Mouse (Mus musculus) 3T3-L1 (cell line): ENCODE results near the gene Frk.
"Not testable (repeated sequence)": the region's sequence is repeated elsewhere in the genome, so short reads cannot be mapped to it uniquely, and the experiment has no call there.

Experiments
- DNase-seq: peaks from one replicate; pipeline ENCODE4 v3.0.0-alpha.2; 2015; ENCODE audit warnings: low read depth, low spot score

The Frk gene

DNA sequence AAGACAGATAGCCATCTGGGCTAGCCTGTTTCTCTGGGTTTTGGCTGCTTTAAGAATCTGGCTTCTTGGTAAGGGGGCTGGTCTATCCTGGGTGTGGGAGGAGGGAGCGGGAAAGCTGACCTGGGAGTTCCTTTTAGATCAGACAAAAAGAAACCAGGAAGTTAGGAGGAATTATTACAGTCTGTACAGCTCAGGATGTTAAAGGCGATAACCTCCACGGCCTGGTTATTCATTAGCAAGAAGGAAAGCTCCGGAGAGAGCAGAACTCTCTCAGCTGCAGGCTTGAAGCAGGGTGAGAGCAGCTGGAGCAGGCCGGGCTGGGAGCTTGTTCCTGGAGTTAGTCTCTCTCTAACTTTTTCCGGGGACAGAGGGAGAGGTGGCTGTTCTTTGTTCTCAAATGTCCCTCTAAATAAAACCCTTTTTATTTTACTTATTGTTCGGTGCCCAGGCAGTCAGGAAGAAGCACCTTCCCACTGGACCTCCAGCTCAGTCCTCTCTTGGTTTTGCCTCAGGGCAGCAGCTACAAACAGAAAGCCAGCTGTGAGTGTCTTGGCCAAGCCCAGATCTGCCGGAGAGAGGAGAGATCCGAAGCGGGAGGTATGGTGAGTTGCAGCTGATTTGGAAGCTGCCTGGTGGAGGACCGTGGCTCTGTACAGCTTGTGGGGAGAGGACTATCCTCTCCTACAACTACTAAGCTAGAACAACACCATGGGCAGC, at the start of gene Frk:
Gene Frk (plus strand): TSS at position 103 of the 717 bp plus-strand sequence.
- peak; percentile 83 for DNase-seq

DNA sequence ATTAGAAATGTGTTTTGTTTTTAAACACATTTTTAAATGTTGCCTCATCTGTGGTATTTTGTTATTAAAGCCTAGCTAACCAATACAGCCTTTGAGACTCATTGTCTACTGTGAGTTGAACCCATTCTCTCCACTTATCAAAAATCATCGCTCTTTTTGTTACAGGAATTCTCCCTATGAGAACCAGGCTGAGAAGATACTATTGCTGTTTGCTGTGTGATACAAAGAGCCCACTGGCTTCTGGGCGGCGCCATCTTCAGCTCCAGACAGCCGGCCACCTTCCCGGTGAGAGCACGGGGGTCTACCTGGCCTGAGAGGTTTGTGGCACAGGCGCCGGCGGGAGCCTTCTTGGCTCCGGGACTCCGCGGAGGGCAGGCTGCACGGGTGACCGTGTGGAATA, 49.0 kb upstream of the Frk start:
- DNase-seq, result not testable (repeated sequence)

GRCm38 (mm10) chr10:34449469-34449868, 33.7 kb upstream of the Frk start:
- no peak for DNase-seq

DNA sequence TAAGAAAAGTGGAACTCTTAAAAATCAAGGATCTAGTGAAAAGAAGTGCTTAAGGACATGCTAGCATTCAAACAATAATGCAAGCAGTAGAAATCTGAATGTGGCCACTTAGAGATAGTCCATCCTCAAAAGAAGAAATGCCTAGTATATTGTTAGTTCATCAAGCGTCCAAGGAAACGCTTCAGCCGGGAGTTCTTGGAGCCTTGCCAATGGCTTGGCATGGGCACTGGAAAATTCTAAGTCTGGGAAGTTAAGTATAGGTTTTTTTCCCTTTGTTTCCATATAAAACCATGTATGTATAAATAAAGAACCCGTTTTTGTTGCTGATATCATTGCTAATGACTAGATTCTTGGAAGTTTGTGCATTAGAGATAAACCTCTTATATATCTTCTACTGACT, 21.7 kb upstream of the Frk start:
- DNase-seq, result no peak

GRCm38 (mm10) chr10:34464321-34464720, 18.9 kb upstream of the Frk start:
- DNase-seq, result peak; percentile 79

DNA sequence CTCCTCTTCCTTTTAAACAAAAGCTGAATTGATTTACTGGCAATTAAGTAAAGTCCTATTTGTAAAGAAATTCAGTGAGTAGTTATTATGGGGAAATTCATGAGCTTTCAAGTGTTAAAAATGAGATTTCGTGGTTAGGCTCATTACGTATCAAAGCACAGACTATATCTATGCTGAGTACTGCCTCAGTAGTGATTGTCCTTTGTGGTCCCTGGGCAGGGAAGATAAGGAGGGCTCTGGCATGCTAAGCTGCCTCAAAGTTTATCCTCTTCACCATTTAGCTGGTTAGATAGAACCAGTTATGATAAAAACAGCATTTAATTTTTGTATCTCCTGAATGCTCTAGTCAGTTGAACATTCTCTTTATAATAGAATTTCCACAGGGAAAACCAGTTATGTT, 14.2 kb upstream of the Frk start:
- no peak for DNase-seq

GRCm38 (mm10) chr10:34479942-34480455, 3.2 kb upstream of the Frk start:
- DNase-seq, result peak; percentile 56

- DNase-seq, result peak; percentile 74
These were observed 814 bp downstream of the Frk start for GRCm38 (mm10) chr10:34484014-34484411.

DNA sequence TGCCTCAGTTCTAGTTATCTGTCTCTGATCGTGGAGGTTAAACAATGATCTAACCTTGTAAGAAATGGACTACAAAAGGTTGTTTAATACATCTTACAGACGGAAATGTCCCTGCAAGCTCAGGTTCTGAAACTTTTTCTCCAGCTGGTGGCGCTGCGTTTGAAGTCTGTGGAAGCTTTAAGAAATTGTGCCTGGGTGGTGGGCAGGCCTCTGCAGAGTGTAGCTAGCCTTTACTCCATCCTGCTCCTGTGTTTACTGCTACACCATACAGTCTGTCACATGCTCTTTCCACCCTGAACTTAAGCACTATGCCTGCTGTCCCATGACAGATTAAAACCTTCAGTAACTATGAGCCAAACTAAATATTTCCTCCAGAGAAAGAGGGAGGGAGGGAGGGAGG, 1.9 kb downstream of the Frk start:
- DNase-seq, result peak; percentile 94

DNA sequence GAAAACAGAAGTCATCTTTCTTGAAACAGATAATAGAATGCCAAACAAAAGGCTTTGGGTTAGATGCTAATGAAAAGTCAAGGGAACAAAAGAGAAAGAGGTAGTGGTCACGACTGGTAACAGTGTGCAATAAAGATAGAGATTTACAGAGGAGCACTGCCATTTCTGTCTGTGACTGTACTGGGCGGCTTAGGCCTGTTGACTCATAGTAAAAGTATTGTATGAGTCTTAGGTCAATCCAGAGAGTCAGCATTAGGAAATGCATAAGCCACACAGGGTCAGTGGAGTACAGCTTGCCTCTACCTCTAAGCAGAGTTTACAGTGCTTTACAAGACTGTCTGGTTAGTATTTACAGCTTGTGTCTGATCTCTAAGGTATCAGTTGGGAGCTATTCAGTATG, 24.6 kb downstream of the Frk start:
- DNase-seq, result peak; percentile 85

DNA sequence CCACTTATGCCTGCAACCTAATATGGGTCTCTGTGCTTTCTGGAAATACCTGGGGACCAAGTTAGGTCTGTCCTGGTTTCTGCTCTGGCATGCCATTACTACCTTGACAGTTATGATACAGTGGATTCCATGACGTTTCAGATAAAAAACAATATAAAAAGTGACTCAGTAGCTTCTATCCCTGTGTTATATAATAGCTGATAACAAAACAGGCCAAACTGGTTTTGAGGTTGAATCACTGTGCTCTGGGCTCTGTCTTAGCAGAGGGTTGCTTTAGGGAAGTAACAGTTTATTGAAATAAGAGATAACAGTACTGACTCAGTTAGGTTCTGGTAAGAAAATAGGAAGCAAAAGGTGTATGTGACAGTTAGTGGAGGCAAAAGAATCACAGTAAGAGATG, 25.4 kb downstream of the Frk start:
- peak; percentile 34 for DNase-seq

- DNase-seq, result no peak
These were observed 26.1 kb downstream of the Frk start for GRCm38 (mm10) chr10:34509256-34509655.

GRCm38 (mm10) chr10:34511192-34511591, 28.0 kb downstream of the Frk start:
- no peak for DNase-seq

DNA sequence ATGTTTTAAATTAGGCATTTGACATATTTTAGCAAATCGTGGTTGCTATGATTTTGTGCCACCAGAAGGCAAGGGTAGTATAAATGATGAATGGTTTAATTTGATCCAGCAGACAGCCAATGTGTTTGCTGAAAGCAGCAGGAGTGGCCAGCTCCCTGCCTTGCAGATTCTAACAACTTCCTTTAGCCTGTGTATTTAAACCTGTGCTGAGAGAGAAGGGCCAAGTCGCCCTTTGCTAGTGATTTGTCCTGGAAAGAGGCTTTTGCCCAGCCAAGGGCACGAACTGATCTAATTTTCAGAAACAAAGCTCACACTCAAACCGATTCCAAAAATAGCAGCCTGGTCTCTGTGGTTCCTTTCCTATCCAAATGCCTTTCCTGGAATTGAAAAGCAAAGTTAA, 29.4 kb downstream of the Frk start:
- DNase-seq, result peak; percentile 59

- DNase-seq, result no peak
These were observed 42.4 kb downstream of the Frk start for GRCm38 (mm10) chr10:34525598-34525997.

DNA sequence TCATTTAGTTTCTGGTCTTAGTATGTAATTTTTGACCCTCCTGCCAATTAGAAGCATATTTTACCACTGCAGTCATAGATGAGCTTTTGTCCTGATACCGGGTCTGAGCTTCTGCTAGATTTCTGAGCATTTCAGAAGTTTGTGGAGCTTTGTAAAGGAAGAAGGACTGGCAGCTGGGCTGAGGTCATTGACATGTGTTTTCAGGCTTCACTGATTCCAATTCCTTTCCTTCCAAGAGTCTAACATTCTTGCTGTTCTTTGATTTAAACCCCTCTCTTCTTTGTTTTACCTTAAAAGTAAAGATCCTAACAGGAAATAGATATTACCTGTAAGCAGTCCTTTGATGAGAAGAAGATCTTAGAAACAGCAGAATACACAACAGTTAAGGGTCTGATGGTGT, 48.6 kb downstream of the Frk start:
- peak; percentile 45 for DNase-seq

DNA sequence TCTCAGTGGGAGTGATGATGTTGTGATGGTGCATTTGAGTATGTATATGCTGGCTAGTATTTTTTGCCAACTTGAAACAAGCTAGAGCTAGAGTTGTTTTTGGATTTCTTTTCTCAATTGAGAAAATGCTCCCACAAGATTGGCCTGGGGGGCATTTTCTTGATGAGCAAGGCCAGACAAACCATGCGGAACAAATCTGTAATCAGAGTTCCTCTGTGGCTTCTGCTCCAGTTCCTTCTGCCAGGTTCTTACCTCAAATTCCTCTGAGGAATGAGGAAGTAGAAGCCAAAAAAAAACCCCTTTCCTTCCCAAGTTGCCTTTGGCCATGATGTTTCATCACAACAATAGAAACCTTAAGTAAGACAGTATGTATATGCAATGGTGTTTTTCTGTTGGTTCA, 49.3 kb downstream of the Frk start:
- DNase-seq, result peak; percentile 94

- no peak for DNase-seq
These were observed 57.5 kb downstream of the Frk start for GRCm38 (mm10) chr10:34540687-34541086.

DNA sequence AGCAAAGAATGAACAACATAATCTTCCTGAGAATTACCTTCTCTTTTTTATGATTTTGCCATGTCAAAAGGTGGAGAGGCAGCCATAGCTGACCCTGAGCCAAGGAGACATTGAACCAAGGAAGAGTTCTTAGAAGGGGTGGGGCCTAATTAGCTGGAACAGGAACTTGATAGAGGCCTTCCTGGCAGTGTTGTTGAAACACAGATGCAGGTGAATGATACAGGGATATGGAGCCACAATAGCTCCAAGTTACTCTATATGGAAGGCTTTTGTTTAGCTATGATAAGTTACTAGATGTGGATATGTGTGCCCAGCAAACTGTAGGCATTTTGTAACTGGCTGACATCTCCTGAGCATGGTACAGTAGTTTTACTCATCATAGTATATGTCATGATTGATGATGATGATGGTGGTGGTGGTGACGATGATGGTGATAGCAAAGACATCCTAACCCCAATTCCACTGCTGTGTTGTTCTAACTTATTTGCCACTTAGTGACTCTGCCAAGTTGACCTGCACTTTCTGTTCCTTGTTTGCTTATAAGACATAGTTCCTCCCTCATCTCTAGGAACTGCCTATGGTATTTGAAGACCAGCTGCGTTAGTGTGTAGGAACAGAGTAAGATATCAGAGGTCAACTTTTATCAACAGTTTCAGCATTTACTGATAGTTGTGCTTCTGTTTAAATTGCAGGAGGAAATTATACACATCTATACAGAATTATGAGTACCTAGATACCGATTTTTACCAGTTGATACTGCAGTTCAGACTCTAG, 58.7 kb downstream of the Frk start:
- DNase-seq, result no peak

DNA sequence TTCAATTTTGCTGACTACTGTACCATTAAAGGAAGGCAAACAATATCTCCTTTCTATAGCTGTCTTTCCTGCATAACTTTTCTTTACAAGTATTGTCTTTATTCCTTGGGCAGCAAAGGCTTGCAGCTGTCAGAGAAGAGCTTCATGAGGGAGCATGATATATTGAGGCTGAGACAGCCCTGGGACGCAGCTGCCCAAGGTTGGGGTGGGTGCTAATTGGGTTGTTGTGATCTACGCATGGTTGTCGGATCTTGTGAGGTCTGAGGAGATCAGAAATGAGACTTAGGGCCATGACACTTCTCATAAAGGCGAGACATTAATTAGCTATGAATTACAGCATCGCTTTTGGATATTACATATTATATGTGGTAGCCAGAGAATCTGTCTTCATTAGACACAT, 67.4 kb downstream of the Frk start:
- DNase-seq, result no peak

GRCm38 (mm10) chr10:34551636-34552035, 68.4 kb downstream of the Frk start:
- no peak for DNase-seq

- DNase-seq, result no peak
These were observed 80.4 kb downstream of the Frk start for GRCm38 (mm10) chr10:34563518-34564176.
